Mouse (Mus musculus) neural tube, embryonic 15.5 days (tissue): ENCODE measurements around the gene Gm43951. TPM values are rescaled to one million over a fixed set of nuclear protein-coding genes. Genes with fewer than 3 reads are reported as not detected.

Experiments
- ATAC-seq: fragments of 200-750 bp; cut with Nextera tagmentation; 2 replicates; pipeline ENCODE4 v1.8.0; 2017; ENCODE audit warnings: mild to moderate bottlenecking, moderate TSS enrichment, moderate library complexity; ENCODE audit not compliant: low FRiP score
- H3K27ac ChIP-seq: fragments of 300-500 bp; sonication (generic); replicated peaks from 2 replicates; pipeline ENCODE4 v1.5.1; 2015; ENCODE audit warnings: mild to moderate bottlenecking, inconsistent platforms
- H3K27me3 ChIP-seq: fragments of 300-500 bp; sonication (generic); replicated peaks from 2 replicates; pipeline ENCODE4 v1.6.1; 2015; ENCODE audit warnings: inconsistent platforms
- H3K36me3 ChIP-seq: fragments of 300-500 bp; sonication (generic); 2 replicates; pipeline ENCODE4 v1.6.1; 2015; ENCODE audit warnings: inconsistent platforms
- H3K4me1 ChIP-seq: fragments of 300-500 bp; sonication (generic); 2 replicates; pipeline ENCODE4 v1.6.1; 2015; ENCODE audit warnings: inconsistent platforms
- H3K4me2 ChIP-seq: fragments of 300-500 bp; sonication (generic); 2 replicates; pipeline ENCODE4 v1.6.1; 2015; ENCODE audit warnings: inconsistent platforms, mild to moderate bottlenecking, moderate library complexity
- H3K4me3 ChIP-seq: fragments of 300-500 bp; sonication (generic); replicated peaks from 2 replicates; pipeline ENCODE4 v1.5.1; 2015; ENCODE audit warnings: mild to moderate bottlenecking, inconsistent platforms
- H3K9ac ChIP-seq: fragments of 300-500 bp; sonication (generic); replicated peaks from 2 replicates; pipeline ENCODE4 v1.6.1; 2015; ENCODE audit warnings: mild to moderate bottlenecking, inconsistent platforms
- H3K9me3 ChIP-seq: fragments of 300-500 bp; sonication (generic); replicated peaks from 2 replicates; pipeline ENCODE4 v1.6.1; 2016; ENCODE audit warnings: inconsistent platforms
- WGBS: fragments of 180-500 bp; shearing (Covaris S2); methylation state at CpG from one replicate; pipeline ENCODE4 v1.1.7; 2015; ENCODE audit warnings: mixed read lengths; 5-methylcytosine and 5-hydroxymethylcytosine counted together
- polyA plus RNA-seq: library from polyadenylated mRNA; unstranded; fragments of >200 nt; fragmentation: Nextera tagmentation; extraction: Ambion mirVana; gene quantifications from 2 replicates; pipeline ENCODE4 v1.2.1, GENCODE M21; 2015

Gene Gm43951
- polyA plus RNA-seq, 1 experiment from 2014 or later = 1.4 TPM

DNA sequence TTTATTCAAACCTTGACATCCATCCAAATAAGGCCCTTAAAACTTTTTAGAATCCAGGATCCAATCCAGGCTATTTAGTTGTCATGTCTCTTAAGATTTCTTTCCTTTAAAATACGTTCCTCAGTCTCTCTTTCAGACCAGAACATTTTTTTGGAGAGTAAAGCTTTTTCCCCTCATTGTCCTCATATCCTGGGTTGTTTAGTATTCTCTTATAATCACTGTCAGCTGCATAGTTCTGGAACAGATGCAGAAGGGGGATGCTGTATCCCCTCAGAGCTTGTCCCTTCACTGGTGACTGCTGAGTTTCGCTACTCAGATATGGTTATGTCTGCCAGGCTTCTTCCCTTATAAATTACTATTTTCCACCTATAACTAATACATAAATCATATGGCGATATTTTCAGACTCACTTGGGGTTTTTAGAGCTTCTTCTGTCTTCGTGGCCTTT, 50.6 kb downstream of the Gm43951 start:
- Histone ChIP-seq H3K4me3 (no peak overlapping the region), H3K9ac (no peak overlapping the region), H3K27ac (no peak overlapping the region), H3K27me3 (no peaks in the 10 kb centered on the region), H3K36me3 (peaks cover 63% of the 10 kb centered on the region), H3K9me3 (no peaks in the 10 kb centered on the region), H3K4me1 (0 out of 2 replicates have a peak, but pooled peaks cover 3% of the 10 kb centered on the region), H3K4me2 (no peak overlapping the region)
- 84% methylated on average over 4 of the region's 4 CpGs for WGBS
- ATAC-seq = no peak

GRCm38 (mm10) chr11:72155186-72155980, 51.3 kb downstream of the Gm43951 start:
- Histone ChIP-seq H3K27me3 (no peaks in the 10 kb centered on the region), H3K9me3 (no peaks in the 10 kb centered on the region), H3K4me1 (0 out of 2 replicates have a peak, but pooled peaks cover 3% of the 10 kb centered on the region), H3K4me3 (no peak overlapping the region), H3K9ac (no peak overlapping the region), H3K36me3 (peaks cover 63% of the 10 kb centered on the region), H3K27ac (peak overlapping the region; percentile 39; the same call in 1 of the 2 replicates), H3K4me2 (no peak overlapping the region)
- 66% methylated on average over 11 of the region's 11 CpGs for WGBS
- ATAC-seq = no peak

Other genes starting within 250 kb of the Gm43951 start
- gene Aipl1, start 169.3 kb downstream of the Gm43951 start, polyA plus RNA-seq = 0.36 and 0.41 TPM in 2 replicates
- 19.1 and 33.3 TPM in 2 replicates for gene Pimreg, start 164.8 kb downstream of the Gm43951 start, polyA plus RNA-seq
- gene Pitpnm3, start 71.1 kb downstream of the Gm43951 start, polyA plus RNA-seq = 4.5 and 5.3 TPM in 2 replicates
- gene 4933427D14Rik, start 619 bp upstream of the Gm43951 start, polyA plus RNA-seq = 15.7 and 16.4 TPM in 2 replicates
- 162 and 174 TPM in 2 replicates for gene Txndc17, start 707 bp upstream of the Gm43951 start, polyA plus RNA-seq
- 49.5 and 55.3 TPM in 2 replicates for gene Med31, start 8.8 kb upstream of the Gm43951 start, polyA plus RNA-seq
- gene Slc13a5, start 60.4 kb upstream of the Gm43951 start, polyA plus RNA-seq = 1.8 TPM in 2 replicates
- 3.0 and 10.6 TPM in 2 replicates for gene Xaf1, start 94.8 kb upstream of the Gm43951 start, polyA plus RNA-seq
- not detected in 2 replicates for gene Fbxo39, start 107.6 kb upstream of the Gm43951 start, polyA plus RNA-seq
- gene Tekt1, start 155.6 kb upstream of the Gm43951 start, polyA plus RNA-seq = 4.6 and 5.9 TPM in 2 replicates
- 10.2 and 16.1 TPM in 2 replicates for gene Smtnl2, start 204.9 kb upstream of the Gm43951 start, polyA plus RNA-seq
- 1.2 TPM in 1 of 2 replicates, not detected in the other for gene Ggt6, start 228.7 kb upstream of the Gm43951 start, polyA plus RNA-seq
- gene Mybbp1a, start 234.5 kb upstream of the Gm43951 start, polyA plus RNA-seq = 63.1 and 82.7 TPM in 2 replicates